Mouse (Mus musculus) intestine, embryonic 15.5 days (tissue): ENCODE results near the gene Lamtor3. TPM values are rescaled to one million over a fixed set of nuclear protein-coding genes. Genes with fewer than 3 reads are reported as not detected.
"Not testable (repeated sequence)": the region's sequence is repeated elsewhere in the genome, so short reads cannot be mapped to it uniquely, and the experiment has no call there.

Source experiments
- ATAC-seq: fragments of 200-750 bp; cut with Nextera tagmentation; 2 replicates; pipeline ENCODE4 v1.8.0; 2017; ENCODE audit warnings: moderate TSS enrichment, moderate library complexity
- H3K27ac ChIP-seq: fragments of 300-500 bp; sonication (generic); 2 replicates; pipeline ENCODE4 v1.5.1; 2015; ENCODE audit warnings: mild to moderate bottlenecking, inconsistent platforms
- H3K27me3 ChIP-seq: fragments of 300-500 bp; sonication (generic); replicated peaks from 2 replicates; pipeline ENCODE4 v1.6.1; 2015; ENCODE audit warnings: inconsistent platforms
- H3K36me3 ChIP-seq: fragments of 300-500 bp; sonication (generic); 2 replicates; pipeline ENCODE4 v1.6.1; 2015; ENCODE audit warnings: inconsistent platforms
- H3K4me1 ChIP-seq: fragments of 300-500 bp; sonication (generic); replicated peaks from 2 replicates; pipeline ENCODE4 v1.6.1; 2015; ENCODE audit warnings: inconsistent platforms
- H3K4me2 ChIP-seq: fragments of 300-500 bp; sonication (generic); replicated peaks from 2 replicates; pipeline ENCODE4 v1.6.1; 2015; ENCODE audit warnings: mild to moderate bottlenecking, inconsistent platforms
- H3K4me3 ChIP-seq: fragments of 300-500 bp; sonication (generic); replicated peaks from 2 replicates; pipeline ENCODE4 v1.5.1; 2015; ENCODE audit warnings: inconsistent platforms
- H3K9ac ChIP-seq: fragments of 300-500 bp; sonication (generic); 2 replicates; pipeline ENCODE4 v1.6.1; 2015; ENCODE audit warnings: inconsistent platforms
- H3K9me3 ChIP-seq: fragments of 300-500 bp; sonication (generic); 2 replicates; pipeline ENCODE4 v1.6.1; 2016; ENCODE audit warnings: inconsistent platforms
- WGBS: fragments of 180-500 bp; shearing (Covaris S2); methylation state at CpG from one replicate; pipeline ENCODE4 v1.1.7; 2015; 5-methylcytosine and 5-hydroxymethylcytosine counted together
- polyA plus RNA-seq: library from polyadenylated mRNA; unstranded; fragments of >200 nt; fragmentation: Nextera tagmentation; extraction: Ambion mirVana; gene quantifications from 2 replicates; pipeline ENCODE4 v1.2.1, GENCODE M21; 2015

The Lamtor3 gene
- polyA plus RNA-seq, 1 experiment from 2014 or later: 139 TPM

GRCm38 (mm10) chr3:137935570-137936525, 17.5 kb downstream of the Lamtor3 start:
- 58% methylated on average over 5 of the region's 5 CpGs for WGBS
- no peak for ATAC-seq
- no peak overlapping the region for H3K27ac ChIP-seq

GRCm38 (mm10) chr3:137936541-137936940, 18.2 kb downstream of the Lamtor3 start:
- Histone ChIP-seq H3K27ac (no peak overlapping the region), H3K27me3 (no peaks in the 10 kb centered on the region), H3K9me3 (no peaks in the 10 kb centered on the region), H3K4me1 (peaks cover 7% of the 10 kb centered on the region; the same call in 1 of the 2 replicates), H3K36me3 (no peaks in the 10 kb centered on the region), H3K4me3 (no peak overlapping the region), H3K9ac (no peak overlapping the region), H3K4me2 (no peak overlapping the region)
- ATAC-seq: no peak
- WGBS: 30% methylated on average over 6 of the region's 6 CpGs

More at GRCm38 (mm10) chr3:137935570-137936525, 17.5 kb downstream of the Lamtor3 start:
- Histone ChIP-seq H3K4me2 (no peak overlapping the region), H3K9ac (no peak overlapping the region), H3K9me3 (no peaks in the 10 kb centered on the region), H3K36me3 (no peaks in the 10 kb centered on the region), H3K4me1 (peaks cover 4% of the 10 kb centered on the region; the same call in 1 of the 2 replicates), H3K27me3 (no peaks in the 10 kb centered on the region), H3K4me3 (no peak overlapping the region)

GRCm38 (mm10) chr3:137938608-137939007, 20.3 kb downstream of the Lamtor3 start:
- Histone ChIP-seq H3K27ac (no peak overlapping the region), H3K4me1 (peaks cover 5% of the 10 kb centered on the region; the same call in 1 of the 2 replicates), H3K4me3 (no peak overlapping the region), H3K9ac (no peak overlapping the region), H3K4me2 (0 out of 2 replicates have a peak overlapping the region, but pooled peaks have one; percentile 12), H3K9me3 (no peaks in the 10 kb centered on the region), H3K27me3 (no peaks in the 10 kb centered on the region), H3K36me3 (no peaks in the 10 kb centered on the region)
- WGBS: 50% methylated on average over 6 of the region's 6 CpGs
- no peak for ATAC-seq

GRCm38 (mm10) chr3:137940757-137941156, 22.5 kb downstream of the Lamtor3 start:
- Histone ChIP-seq H3K36me3 (no peaks in the 10 kb centered on the region), H3K9me3 (no peaks in the 10 kb centered on the region), H3K4me1 (peaks cover 5% of the 10 kb centered on the region; the same call in 1 of the 2 replicates), H3K4me3 (no peak overlapping the region), H3K4me2 (no peak overlapping the region), H3K27ac (peak overlapping the region; percentile 38; the same call in 1 of the 2 replicates), H3K9ac (no peak overlapping the region), H3K27me3 (no peaks in the 10 kb centered on the region)
- 52% methylated on average over 4 of the region's 4 CpGs for WGBS
- ATAC-seq: peak; percentile 84

GRCm38 (mm10) chr3:137941555-137941954, 23.2 kb downstream of the Lamtor3 start:
- Histone ChIP-seq H3K27ac (0 out of 2 replicates have a peak overlapping the region, but pooled peaks have one; percentile 38), H3K27me3 (no peaks in the 10 kb centered on the region)

GRCm38 (mm10) chr3:137942098-137942622, 23.9 kb downstream of the Lamtor3 start:
- Histone ChIP-seq H3K4me1 (0 out of 2 replicates have a peak, but pooled peaks cover 5% of the 10 kb centered on the region), H3K4me2 (no peak overlapping the region)

More at GRCm38 (mm10) chr3:137941555-137941954, 23.2 kb downstream of the Lamtor3 start:
- Histone ChIP-seq H3K9ac (no peak overlapping the region), H3K4me1 (peaks cover 5% of the 10 kb centered on the region; the same call in 1 of the 2 replicates), H3K36me3 (no peaks in the 10 kb centered on the region), H3K4me3 (no peak overlapping the region), H3K9me3 (no peaks in the 10 kb centered on the region), H3K4me2 (no peak overlapping the region)
- no peak for ATAC-seq

GRCm38 (mm10) chr3:137943737-137944154, 25.4 kb downstream of the Lamtor3 start:
- 62% methylated on average over 6 of the region's 6 CpGs for WGBS
- peak; percentile 90 for ATAC-seq
- no peak overlapping the region for H3K9ac ChIP-seq

More at GRCm38 (mm10) chr3:137942098-137942622, 23.9 kb downstream of the Lamtor3 start:
- WGBS: 85% methylated on average over 12 of the region's 12 CpGs
- Histone ChIP-seq H3K4me3 (no peak overlapping the region), H3K9ac (no peak overlapping the region), H3K36me3 (no peaks in the 10 kb centered on the region), H3K9me3 (no peaks in the 10 kb centered on the region), H3K27me3 (no peaks in the 10 kb centered on the region), H3K27ac (no peak overlapping the region)
- ATAC-seq: no peak

GRCm38 (mm10) chr3:137946827-137947226, 28.5 kb downstream of the Lamtor3 start:
- H3K9ac ChIP-seq: no peak overlapping the region
- 81% methylated on average over 3 of the region's 3 CpGs for WGBS
- no peak overlapping the region for H3K4me3 ChIP-seq
- no peaks in the 10 kb centered on the region for H3K9me3 ChIP-seq
- H3K27me3 ChIP-seq: no peaks in the 10 kb centered on the region
- H3K4me2 ChIP-seq: no peak overlapping the region
- peaks cover 2% of the 10 kb centered on the region; the same call in 1 of the 2 replicates for H3K4me1 ChIP-seq
- no peaks in the 10 kb centered on the region for H3K36me3 ChIP-seq
- no peak for ATAC-seq
- H3K27ac ChIP-seq: no peak overlapping the region

More at GRCm38 (mm10) chr3:137943737-137944154, 25.4 kb downstream of the Lamtor3 start:
- H3K27ac ChIP-seq: no peak overlapping the region
- H3K4me1 ChIP-seq: 0 out of 2 replicates have a peak, but pooled peaks cover 5% of the 10 kb centered on the region
- H3K4me3 ChIP-seq: no peak overlapping the region
- no peaks in the 10 kb centered on the region for H3K27me3 ChIP-seq
- no peaks in the 10 kb centered on the region for H3K9me3 ChIP-seq
- no peak overlapping the region for H3K4me2 ChIP-seq
- H3K36me3 ChIP-seq: no peaks in the 10 kb centered on the region

- H3K4me2 ChIP-seq: no peak overlapping the region
- H3K36me3 ChIP-seq: no peaks in the 10 kb centered on the region
- H3K27me3 ChIP-seq: no peaks in the 10 kb centered on the region
- no peak for ATAC-seq
- peaks cover 7% of the 10 kb centered on the region; the same call in 1 of the 2 replicates for H3K4me1 ChIP-seq
- WGBS: 78% methylated on average over 4 of the region's 4 CpGs
- no peak overlapping the region for H3K9ac ChIP-seq
- no peaks in the 10 kb centered on the region for H3K9me3 ChIP-seq
- no peak overlapping the region for H3K4me3 ChIP-seq
- no peak overlapping the region for H3K27ac ChIP-seq
Measured at GRCm38 (mm10) chr3:137947525-137947924, 29.2 kb downstream of the Lamtor3 start.

GRCm38 (mm10) chr3:137950191-137950885, 32.0 kb downstream of the Lamtor3 start:
- Histone ChIP-seq H3K9ac (no peak overlapping the region), H3K27ac (no peak overlapping the region), H3K36me3 (no peaks in the 10 kb centered on the region), H3K4me2 (no peak overlapping the region), H3K9me3 (no peaks in the 10 kb centered on the region), H3K27me3 (no peaks in the 10 kb centered on the region), H3K4me1 (peaks cover 17% of the 10 kb centered on the region), H3K4me3 (no peak overlapping the region)
- no peak for ATAC-seq
- 78% methylated on average over 10 of the region's 10 CpGs for WGBS

GRCm38 (mm10) chr3:137951302-137951701, 33.0 kb downstream of the Lamtor3 start:
- not testable (repeated sequence) for H3K9me3 ChIP-seq, H3K27ac ChIP-seq, H3K4me2 ChIP-seq, H3K4me3 ChIP-seq, ATAC-seq, H3K36me3 ChIP-seq, H3K9ac ChIP-seq, H3K27me3 ChIP-seq
- peaks cover 17% of the 10 kb centered on the region for H3K4me1 ChIP-seq
- WGBS: 91% methylated on average over 3 of the region's 3 CpGs

GRCm38 (mm10) chr3:137951819-137952218, 33.5 kb downstream of the Lamtor3 start:
- 32% methylated on average over 7 of the region's 7 CpGs for WGBS
- Histone ChIP-seq H3K27ac (peak overlapping the region; percentile 65), H3K9ac (no peak overlapping the region), H3K27me3 (no peaks in the 10 kb centered on the region), H3K36me3 (no peaks in the 10 kb centered on the region), H3K9me3 (no peaks in the 10 kb centered on the region), H3K4me1 (peaks cover 17% of the 10 kb centered on the region), H3K4me2 (no peak overlapping the region), H3K4me3 (no peak overlapping the region)
- ATAC-seq: peak; percentile 55
